Mouse (Mus musculus) forebrain, embryonic 14.5 days (tissue): ENCODE results near the gene Atg13. TPM values are rescaled to one million over a fixed set of nuclear protein-coding genes. Genes with fewer than 3 reads are reported as not detected.

ENCODE experiments used
- polyA plus RNA-seq: library from polyadenylated mRNA; unstranded; fragments of >200 nt; fragmentation: Nextera tagmentation; extraction: Ambion mirVana; gene quantifications from 2 replicates; pipeline ENCODE4 v1.2.1, GENCODE M21; 2014

The Atg13 gene
- polyA plus RNA-seq, 1 experiment from 2014 or later: 40.4 TPM

Other genes starting within 250 kb of the Atg13 start
- gene Ckap5, start 183.8 kb downstream of the Atg13 start, polyA plus RNA-seq: 106 and 133 TPM in 2 replicates
- 0.11 and 0.14 TPM in 2 replicates for gene F2, start 74.2 kb downstream of the Atg13 start, polyA plus RNA-seq
- 5.2 and 7.5 TPM in 2 replicates for gene Zfp408, start 60.8 kb downstream of the Atg13 start, polyA plus RNA-seq
- gene Arhgap1, start 60.7 kb downstream of the Atg13 start, polyA plus RNA-seq: 87.9 and 89.6 TPM in 2 replicates
- gene Harbi1, start 276 bp upstream of the Atg13 start, polyA plus RNA-seq: 11.8 and 13.5 TPM in 2 replicates
- gene Ambra1, start 19.6 kb upstream of the Atg13 start, polyA plus RNA-seq: 14.8 and 19.3 TPM in 2 replicates
- 0.83 and 1.2 TPM in 2 replicates for gene Chrm4, start 216.7 kb upstream of the Atg13 start, polyA plus RNA-seq
- gene Mdk, start 221.7 kb upstream of the Atg13 start, polyA plus RNA-seq: 349 and 462 TPM in 2 replicates
- 0.20 and 0.30 TPM in 2 replicates for gene Gm9821, start 235.1 kb upstream of the Atg13 start, polyA plus RNA-seq